Mouse (Mus musculus): ENCODE results near the gene Pold1.

The Pold1 gene

GRCm38 (mm10) chr7:44525126-44525832, 23.4 kb downstream of the Pold1 start:
- DNase-seq (ENCODE audit: low spot score), result peak; percentile 71

DNA sequence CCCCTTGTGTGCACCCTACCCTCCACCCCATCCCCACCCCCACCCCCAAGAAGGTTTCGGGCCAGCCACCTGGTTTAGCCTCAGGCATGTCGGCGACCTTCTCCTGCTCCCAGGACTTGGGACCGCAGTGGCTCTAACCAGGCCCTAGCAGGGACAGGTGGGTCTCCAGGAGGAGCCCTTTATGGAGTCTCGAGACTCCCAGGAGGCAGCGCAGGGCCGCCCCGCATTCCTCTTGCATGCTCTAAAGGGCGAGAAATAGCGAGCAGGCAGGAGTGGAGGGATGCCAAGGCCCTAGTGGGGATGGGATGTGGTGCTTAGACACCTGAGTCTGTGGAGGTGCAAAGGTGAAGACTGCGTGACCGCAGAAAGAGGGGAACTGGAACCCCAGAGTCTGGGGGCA, 24.1 kb downstream of the Pold1 start, which contains the start of gene Mybpc2:
Gene Mybpc2 (minus strand): TSS at position 155 of the 400 bp plus-strand sequence.
- DNase-seq (ENCODE audit: low spot score), result no peak

GRCm38 (mm10) chr7:44523056-44523455, 25.6 kb downstream of the Pold1 start:
- DNase-seq (ENCODE audit: low spot score), result no peak

DNA sequence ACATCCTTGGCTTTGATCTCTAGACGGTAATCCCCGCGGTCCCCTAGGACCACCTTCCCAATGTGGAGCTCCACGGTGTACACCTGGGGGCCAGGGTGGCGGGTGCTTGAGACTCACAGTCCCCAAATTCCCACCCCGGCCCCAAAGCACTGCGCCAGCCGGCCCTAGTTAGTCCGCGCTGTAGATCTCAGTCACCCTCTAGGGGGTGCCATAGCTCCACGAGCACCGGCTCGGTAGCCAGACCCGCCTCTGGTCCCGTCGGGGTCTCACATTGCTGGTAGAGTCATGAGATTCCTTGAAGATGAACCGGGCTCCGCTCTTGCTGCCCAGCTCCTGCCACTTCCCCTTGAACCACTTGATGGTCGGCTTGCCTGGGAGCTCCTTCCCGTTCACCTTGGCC, 26.9 kb downstream of the Pold1 start:
- peak; percentile 35 for DNase-seq (ENCODE audit: low spot score)

DNA sequence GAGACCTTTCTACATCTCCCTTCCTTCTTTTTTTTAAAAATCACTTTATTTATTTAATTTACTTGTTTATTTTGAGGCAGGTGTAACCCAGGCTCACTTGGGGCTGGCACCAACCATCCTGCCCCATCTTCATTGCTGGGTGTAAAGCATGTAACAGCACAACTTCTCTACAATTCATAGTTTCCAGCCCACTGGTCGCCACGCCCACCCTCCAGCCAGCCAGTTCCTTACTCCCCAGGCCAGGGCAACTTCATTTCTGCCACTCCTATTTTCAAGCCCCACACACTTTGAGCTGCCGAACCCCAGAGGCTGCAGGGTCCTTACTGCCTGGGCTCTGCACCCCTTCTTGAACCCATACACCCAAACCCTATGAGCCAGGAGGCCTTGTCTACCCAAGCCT, 27.7 kb downstream of the Pold1 start:
- DNase-seq (ENCODE audit: low spot score), result no peak

DNA sequence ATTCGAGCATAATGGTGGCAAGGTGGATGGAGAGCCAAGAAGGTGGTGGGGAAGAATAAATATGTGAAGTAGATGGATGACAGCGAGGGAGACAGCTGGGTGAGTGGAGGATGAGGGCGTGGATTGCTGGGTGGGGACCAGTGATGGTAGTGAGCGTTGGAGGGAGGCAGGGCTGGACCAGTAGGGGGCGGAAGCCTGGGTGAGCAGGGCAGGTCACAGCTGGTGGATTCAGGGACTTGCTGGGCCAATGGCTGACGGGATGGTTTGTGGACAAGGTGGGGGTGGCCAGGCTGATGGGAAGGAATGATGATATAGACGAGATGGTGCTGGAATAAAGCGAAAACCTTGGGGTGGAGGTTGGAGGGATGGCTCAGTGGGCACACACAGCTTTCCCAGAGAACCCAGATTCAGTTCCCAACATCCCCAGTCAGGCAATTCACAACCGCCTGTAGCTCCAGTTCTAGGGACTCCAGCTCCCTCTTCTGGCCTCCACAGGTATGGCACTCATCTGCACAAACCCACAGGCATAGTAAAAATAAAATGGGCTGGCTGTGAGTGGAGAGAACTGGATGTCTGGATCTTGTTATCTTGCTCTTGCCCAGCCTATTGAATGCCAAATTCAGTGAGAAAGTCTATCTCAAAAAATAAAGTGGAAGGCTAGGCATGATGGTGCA, 29.3 kb downstream of the Pold1 start:
- DNase-seq (ENCODE audit: low spot score), result no peak

GRCm38 (mm10) chr7:44507491-44507890, 41.2 kb downstream of the Pold1 start:
- DNase-seq (ENCODE audit: low spot score), result no peak

DNA sequence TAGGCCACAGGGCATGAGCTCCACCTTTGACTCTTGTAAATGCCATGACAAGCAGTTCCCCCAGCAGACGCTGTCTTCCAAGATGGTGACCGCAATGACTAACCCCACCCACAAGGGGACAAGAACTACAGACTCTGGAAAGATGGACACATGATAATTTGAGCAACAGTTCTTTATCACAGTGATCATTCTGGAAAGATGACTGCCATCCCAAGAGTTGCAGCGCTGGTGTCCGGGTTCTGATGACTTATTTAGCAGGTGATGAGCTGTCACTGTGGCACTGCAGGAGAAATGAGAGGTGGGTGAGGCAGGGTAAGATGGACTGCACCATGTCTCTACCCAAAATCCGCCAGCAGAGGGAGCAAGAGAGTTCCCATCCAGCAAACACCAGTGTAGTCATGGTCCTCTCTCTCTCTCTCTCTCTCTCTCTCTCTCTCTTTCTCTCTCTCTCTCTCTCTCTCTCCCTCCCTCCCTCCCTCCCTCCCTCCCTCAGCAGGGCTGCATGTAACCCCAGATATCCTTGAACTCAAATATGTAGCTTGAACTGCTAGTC, 47.0 kb downstream of the Pold1 start:
- DNase-seq (ENCODE audit: low spot score), result no peak

DNA sequence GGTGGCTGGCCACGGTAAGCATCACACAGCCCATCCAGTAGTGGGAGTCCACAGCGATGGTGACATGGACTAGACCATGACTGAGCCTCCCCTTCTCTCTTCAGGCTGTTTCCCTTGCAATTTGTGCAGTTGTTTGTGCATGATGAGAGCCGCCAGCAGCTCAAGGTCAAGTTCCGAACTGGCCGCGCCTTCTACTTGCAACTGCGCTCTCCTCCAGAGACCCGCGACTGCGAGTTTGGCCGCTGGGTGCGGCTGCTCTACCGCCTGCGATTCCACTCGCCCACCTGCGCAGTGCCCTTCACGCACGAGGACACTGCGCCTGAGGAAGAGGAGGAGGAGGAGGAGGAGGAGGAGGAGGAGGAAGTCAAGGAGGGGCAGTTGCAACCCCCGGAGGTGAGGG, 48.6 kb downstream of the Pold1 start:
- DNase-seq (ENCODE audit: low spot score), result no peak

GRCm38 (mm10) chr7:44498922-44499321, 49.7 kb downstream of the Pold1 start:
- DNase-seq (ENCODE audit: low spot score), result no peak

DNA sequence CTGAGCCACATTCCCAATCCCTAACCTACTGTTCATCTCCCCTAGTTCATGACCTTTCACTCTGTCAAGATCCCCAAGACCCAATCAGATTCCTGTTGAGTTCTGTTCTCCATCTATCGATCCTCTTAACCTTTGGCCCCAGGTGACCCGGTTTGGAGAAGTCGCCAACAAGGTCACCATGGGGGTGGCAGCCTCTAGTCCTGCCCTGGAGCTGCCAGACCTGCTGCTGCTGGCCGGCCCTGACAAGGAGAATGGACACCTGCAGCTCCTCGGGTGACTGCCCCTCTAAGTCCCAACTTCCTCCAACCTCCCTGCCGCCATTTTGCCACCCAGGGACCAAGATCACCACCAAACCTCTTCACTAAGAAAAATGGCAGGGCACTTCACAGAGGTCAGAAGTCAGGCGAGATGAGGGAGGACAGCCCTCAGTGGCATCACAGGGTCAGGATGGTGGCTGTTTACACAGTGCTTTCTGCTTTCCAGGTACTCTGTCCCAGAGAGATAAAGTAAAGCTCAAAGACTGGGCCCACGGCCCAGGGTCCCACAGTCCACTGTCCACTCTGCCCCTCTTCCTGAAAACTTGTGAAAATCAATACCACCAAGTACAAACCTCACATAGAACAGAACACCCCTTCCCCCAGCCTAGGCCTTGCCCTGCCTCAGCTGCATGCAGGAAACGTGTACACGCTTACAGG, 51.1 kb downstream of the Pold1 start:
- no peak for DNase-seq (ENCODE audit: low spot score)

GRCm38 (mm10) chr7:44496771-44497109, 51.9 kb downstream of the Pold1 start:
- peak; percentile 17 for DNase-seq (ENCODE audit: low spot score)

- DNase-seq (ENCODE audit: low spot score), result peak; percentile 96
These were observed 52.5 kb downstream of the Pold1 start, which contains the start of the genes Emc10 and Fam71e1 for GRCm38 (mm10) chr7:44495992-44496770. Emc10 (minus strand) TSS chr7:44496529. Fam71e1 (plus strand) TSS chr7:44496581.

DNA sequence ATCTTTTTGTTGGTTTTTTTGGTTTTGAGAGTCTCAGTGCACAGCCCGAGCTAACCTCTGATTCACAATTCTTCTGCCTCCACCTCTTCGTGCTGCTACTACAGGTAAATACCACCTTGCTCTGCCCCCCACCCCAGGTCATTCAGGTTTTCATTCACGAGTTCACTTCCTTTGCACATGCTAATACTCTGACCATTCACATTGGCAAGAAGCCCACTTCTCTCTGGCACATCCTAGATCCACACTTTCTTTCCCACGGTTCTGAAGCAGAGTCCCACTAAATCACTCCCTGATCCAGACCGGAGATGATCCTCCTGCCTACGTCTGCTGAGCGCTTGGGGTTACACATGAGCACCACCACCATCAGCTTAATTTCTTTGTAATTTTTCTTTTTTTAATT, 53.6 kb downstream of the Pold1 start:
- no peak for DNase-seq (ENCODE audit: low spot score)

GRCm38 (mm10) chr7:44494681-44495080, 54.0 kb downstream of the Pold1 start:
- no peak for DNase-seq (ENCODE audit: low spot score)

GRCm38 (mm10) chr7:44492166-44492826, 56.4 kb downstream of the Pold1 start:
- DNase-seq (ENCODE audit: low spot score), result no peak

GRCm38 (mm10) chr7:44491391-44491790, 57.3 kb downstream of the Pold1 start:
- DNase-seq (ENCODE audit: low spot score), result no peak

DNA sequence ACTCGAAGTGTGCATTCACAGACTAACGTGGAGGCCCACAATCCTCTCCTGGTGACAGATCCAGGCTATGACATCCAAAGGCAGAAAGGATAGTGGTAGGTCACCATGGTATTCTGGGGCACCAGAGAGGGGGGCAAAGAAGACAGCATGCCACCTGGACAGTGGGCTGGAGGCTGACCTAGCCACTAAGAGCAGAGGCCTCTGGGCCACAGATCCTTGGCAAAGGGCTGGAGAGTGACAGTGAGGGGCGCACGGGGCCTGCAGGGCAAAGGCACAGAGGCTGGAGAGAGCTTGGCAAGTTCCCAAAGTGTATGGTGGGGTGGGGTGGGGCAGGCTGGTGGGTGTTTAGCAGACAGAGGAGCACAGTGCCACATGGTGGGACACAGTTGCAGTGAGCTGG, 58.4 kb downstream of the Pold1 start:
- DNase-seq (ENCODE audit: low spot score), result no peak

DNA sequence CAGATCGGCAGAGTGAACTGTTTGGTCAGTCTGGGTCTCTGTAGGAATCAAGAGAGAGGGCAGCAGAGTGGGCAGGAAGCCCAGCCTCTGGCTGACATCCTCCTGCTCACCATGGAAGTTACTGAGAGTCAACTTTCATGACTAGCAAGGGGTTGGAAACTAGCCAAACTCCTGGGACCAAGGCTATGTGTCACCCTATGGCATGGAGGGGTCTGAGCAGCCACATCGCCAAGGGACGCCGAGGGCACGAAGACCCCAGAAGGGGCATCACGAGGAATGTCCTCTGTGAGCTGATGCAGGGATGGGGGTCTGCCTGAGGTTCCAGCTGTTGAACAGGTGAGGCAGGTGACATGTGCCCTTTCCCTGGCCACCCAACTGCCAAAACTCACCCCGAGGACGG, 60.1 kb downstream of the Pold1 start:
- no peak for DNase-seq (ENCODE audit: low spot score)

- no peak for DNase-seq (ENCODE audit: low spot score)
These were observed 60.7 kb downstream of the Pold1 start for GRCm38 (mm10) chr7:44487936-44488335.

DNA sequence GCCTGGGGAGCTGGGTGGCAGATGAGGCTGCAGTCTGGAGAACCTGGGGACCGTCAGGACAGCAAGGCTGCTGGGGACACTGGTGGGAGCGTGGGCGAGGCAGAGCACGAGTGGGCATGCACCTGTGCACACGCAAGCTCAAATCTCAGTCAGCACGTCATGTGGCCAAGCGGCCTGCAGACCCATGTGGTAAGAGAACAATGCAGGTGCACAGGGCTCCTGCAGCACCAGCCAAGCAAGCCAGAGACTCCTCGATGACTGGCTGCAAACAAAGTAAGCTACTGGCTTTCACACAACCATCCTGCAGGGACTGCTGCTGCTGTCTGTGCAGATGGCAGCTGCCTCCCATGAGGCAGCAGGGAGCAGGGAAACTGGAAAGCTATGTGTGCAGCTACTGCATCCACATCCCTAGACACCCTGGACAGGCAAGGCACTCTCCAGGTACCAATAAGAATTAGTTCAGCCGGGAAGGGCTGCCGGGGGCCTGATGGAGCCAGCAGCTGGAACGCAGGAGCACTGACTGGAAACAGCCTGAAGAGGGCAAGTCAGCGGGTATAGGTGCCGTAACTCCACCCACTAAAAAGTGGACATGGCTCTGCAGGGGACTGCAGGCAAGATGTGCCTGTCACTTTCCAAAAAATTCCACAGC, 61.6 kb downstream of the Pold1 start:
- no peak for DNase-seq (ENCODE audit: low spot score)
